In genomic region chr4:150193915-150194314, GRCm38 (mm10) we compare ENCODE assay signal across 9 mouse cellular contexts. TPM values are rescaled to one million over a fixed set of nuclear protein-coding genes. Genes with fewer than 3 reads are reported as not detected.
DNase-seq lines count a peak whose midpoint lies in the region; ATAC-seq and TF ChIP-seq lines count a peak whose summit lies in the region.
"Had no signal": no experiment of that assay in that cellular context is flagged by ENCODE, and none has a peak within 500 bp of the region (broad histone marks: within the 10 kb centered on the region; RNA-seq: fewer than 3 reads in every experiment).

No protein-coding gene starts in this region.

- intact Hi-C loops in left cerebral cortex, adult 2 months (cut with DNase I): no loop called here

- peak; percentile 68 to 85 for DNase-seq in cerebellum, postnatal 14 days
- DNase-seq in cerebellum, adult 11-12 months: no peak
- peak in 1 of 2 experiments; percentile 20 for DNase-seq in left cerebral cortex, adult 2 months (ENCODE audit: extremely low spot score in 1 of 2, low spot score in 2 of 2)
- DNase-seq in left cerebral cortex, adult 11 months (ENCODE audit: low spot score): no peak
- DNase-seq in NIH3T3 (ENCODE audit: low read depth): peak; percentile 68
- DNase-seq in mesoderm, embryonic 11.5 days (ENCODE audit: low read depth, low spot score): peak; percentile 66
- DNase-seq in thymus, postnatal 4 days: peak; percentile 85

- H3K4me3 ChIP-seq in left cerebral cortex, adult 2 months: no peak overlapping the region

- ATAC-seq in erythroblast, adult 5-6 weeks (replicated peaks; ENCODE audit: low FRiP score, poor library complexity, severe bottlenecking): peak; percentile 79; the same call in 1 of the 2 replicates

- H3K27ac ChIP-seq in left cerebral cortex, adult 2 months: no peak overlapping the region

- TF ChIP-seq CTCF in left cerebral cortex, adult 2 months (IDR thresholded peaks at IDR 0.05): peak; percentile 55

RNA-seq across cellular contexts. Expression of gene Car6, which starts 7.2 kb away (rescaled TPM):
- total RNA-seq in left cerebral cortex, adult 2 months (2021): not detected
- not detected in 2 replicates for total RNA-seq in erythroblast, adult 5-6 weeks (2015; ENCODE audit: low replicate concordance)
- not detected in 2 replicates for total RNA-seq in erythroblast, adult 5-6 weeks (2017; ENCODE audit: low replicate concordance)
- total RNA-seq: layer of hippocampus, postnatal 14 days had no signal

RNA-seq across cellular contexts. Expression of gene Eno1, which starts 42.6 kb away (rescaled TPM):
- total RNA-seq in left cerebral cortex, adult 2 months (2021): 100 to 1,000 TPM; 410 TPM
- 111 and 119 TPM in 2 replicates for total RNA-seq in erythroblast, adult 5-6 weeks (2015; ENCODE audit: low replicate concordance)
- total RNA-seq in erythroblast, adult 5-6 weeks (2017; ENCODE audit: low replicate concordance): 73.2 and 74.7 TPM in 2 replicates

RNA-seq across cellular contexts. Expression of gene Slc2a7, which starts 45.1 kb away (rescaled TPM):
- total RNA-seq in left cerebral cortex, adult 2 months (2021): not detected
- total RNA-seq in erythroblast, adult 5-6 weeks (2015; ENCODE audit: low replicate concordance): not detected in 2 replicates
- total RNA-seq in erythroblast, adult 5-6 weeks (2017; ENCODE audit: low replicate concordance): not detected in 2 replicates
- total RNA-seq: layer of hippocampus, postnatal 14 days had no signal

Comparison
In these comparisons a context has a peak if more than half of its experiments do, and no peak if none do; other contexts are left out.
1. DNase-seq: peak in cerebellum, postnatal 14 days (2 of 2), NIH3T3 (single experiment), mesoderm, embryonic 11.5 days (single experiment) and thymus, postnatal 4 days (single experiment); none in cerebellum, adult 11-12 months (single experiment) and left cerebral cortex, adult 11 months (single experiment).